8 mouse cellular contexts compared by ENCODE assay signal in the genomic region with DNA sequence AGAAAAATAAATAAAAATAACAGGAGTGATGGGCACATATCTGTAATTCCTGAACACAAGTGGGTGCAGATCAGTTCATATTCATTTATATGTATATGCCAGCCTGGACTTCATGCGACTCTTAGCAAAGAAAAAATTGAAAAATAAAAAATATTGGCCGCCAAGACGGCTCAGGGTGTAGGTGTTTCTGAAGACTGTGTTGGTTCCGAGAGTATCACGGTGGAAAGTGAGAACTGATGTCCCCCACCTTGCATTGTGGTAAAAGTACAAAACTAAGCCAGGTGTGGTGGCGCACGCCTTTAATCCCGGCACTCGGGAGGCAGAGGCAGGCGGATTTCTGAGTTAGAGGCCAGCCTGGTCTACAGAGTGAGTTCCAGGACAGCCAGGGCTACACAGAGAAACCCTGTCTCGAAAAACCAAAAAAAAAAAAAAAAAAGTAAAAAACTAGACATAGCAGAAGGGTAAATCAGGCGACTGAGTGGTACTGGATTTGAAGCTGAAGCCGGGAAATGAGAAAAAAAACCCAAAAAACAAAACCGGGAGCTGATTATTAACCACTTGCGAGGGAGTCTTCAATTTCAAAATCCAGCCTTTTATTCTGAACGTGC. TPM values are rescaled to one million over a fixed set of nuclear protein-coding genes. Genes with fewer than 3 reads are reported as not detected.
A peak's percentile ranks its signal among the peaks of the same experiment; 100 is the strongest.
DNase-seq lines count a peak whose midpoint lies in the region; ATAC-seq and TF ChIP-seq lines count a peak whose summit lies in the region.

No protein-coding gene starts in this region.

- peak overlapping the region; percentile 75 for H3K4me3 ChIP-seq in heart, embryonic 16.5 days (ENCODE audit: low read length)
- peak overlapping the region; percentile 82; the same call in 1 of the 2 replicates for H3K4me3 ChIP-seq in embryonic facial prominence, embryonic 11.5 days (ENCODE audit: low read depth, low read length)
- peak overlapping the region; percentile 91 for H3K4me3 ChIP-seq in hindbrain, postnatal 0 days (ENCODE audit: low read length)
- H3K4me3 ChIP-seq in midbrain, embryonic 13.5 days (replicated peaks): peak overlapping the region; percentile 82

- H3K27ac ChIP-seq in heart, embryonic 16.5 days (ENCODE audit: low read length): no peak overlapping the region
- no peak overlapping the region for H3K27ac ChIP-seq in embryonic facial prominence, embryonic 11.5 days (replicated peaks; ENCODE audit: low read depth, low read length)
- no peak overlapping the region for H3K27ac ChIP-seq in hindbrain, postnatal 0 days
- H3K27ac ChIP-seq in midbrain, embryonic 13.5 days: 0 out of 2 replicates have a peak overlapping the region, but pooled peaks have one; percentile 4

- no peak overlapping the region; the same call in 1 of the 2 replicates for H3K9ac ChIP-seq in heart, embryonic 16.5 days (ENCODE audit: low read length)
- no peak overlapping the region for H3K9ac ChIP-seq in embryonic facial prominence, embryonic 11.5 days (replicated peaks; ENCODE audit: low read length)
- peak overlapping the region; percentile 81 for H3K9ac ChIP-seq in hindbrain, postnatal 0 days (replicated peaks; ENCODE audit: low read length)
- H3K9ac ChIP-seq in midbrain, embryonic 13.5 days (replicated peaks): no peak overlapping the region

- H3K27me3 ChIP-seq in heart, embryonic 16.5 days (ENCODE audit: control insufficient read depth, insufficient read depth, low read length): no peaks in the 10 kb centered on the region
- H3K27me3 ChIP-seq in embryonic facial prominence, embryonic 11.5 days (ENCODE audit: control insufficient read depth, insufficient read depth, low read length): no peaks in the 10 kb centered on the region
- no peaks in the 10 kb centered on the region for H3K27me3 ChIP-seq in hindbrain, postnatal 0 days (ENCODE audit: insufficient read depth, low read length)
- no peaks in the 10 kb centered on the region for H3K27me3 ChIP-seq in midbrain, embryonic 13.5 days

- H3K36me3 ChIP-seq in heart, embryonic 16.5 days (ENCODE audit: control insufficient read depth, insufficient read depth): no peaks in the 10 kb centered on the region
- H3K36me3 ChIP-seq in embryonic facial prominence, embryonic 11.5 days (replicated peaks; ENCODE audit: control insufficient read depth, insufficient read depth, low read depth, low read length): no peaks in the 10 kb centered on the region
- H3K36me3 ChIP-seq in hindbrain, postnatal 0 days (ENCODE audit: insufficient read depth, low read length): no peaks in the 10 kb centered on the region
- 0 out of 2 replicates have a peak, but pooled peaks cover 3% of the 10 kb centered on the region for H3K36me3 ChIP-seq in midbrain, embryonic 13.5 days

- TF ChIP-seq CTCF in hindbrain, postnatal 0 days (IDR thresholded peaks at IDR 0.05; ENCODE audit: low read depth): no peak

- no peaks in the 10 kb centered on the region for H3K9me3 ChIP-seq in heart, embryonic 16.5 days (replicated peaks; ENCODE audit: control insufficient read depth, low read length)
- H3K9me3 ChIP-seq in embryonic facial prominence, embryonic 11.5 days (replicated peaks; ENCODE audit: control insufficient read depth, low read length): no peaks in the 10 kb centered on the region
- no peaks in the 10 kb centered on the region for H3K9me3 ChIP-seq in hindbrain, postnatal 0 days (ENCODE audit: low read length)
- no peaks in the 10 kb centered on the region for H3K9me3 ChIP-seq in midbrain, embryonic 13.5 days

- no peak for ATAC-seq in heart, embryonic 16.5 days (replicated peaks; ENCODE audit: extremely low read depth, insufficient read depth, low FRiP score)
- ATAC-seq in embryonic facial prominence, embryonic 11.5 days (replicated peaks; ENCODE audit: insufficient number of reproducible peaks, low FRiP score, low TSS enrichment, low read depth): no peak
- peak; percentile 38; the same call in 1 of the 2 replicates for ATAC-seq in hindbrain, postnatal 0 days
- ATAC-seq in midbrain, embryonic 13.5 days: peak; percentile 61
- ATAC-seq in cerebellum, adult (ENCODE audit: insufficient number of reproducible peaks, low FRiP score, low TSS enrichment): no peak

- peak overlapping the region; percentile 48; the same call in 1 of the 2 replicates for H3K4me2 ChIP-seq in heart, embryonic 16.5 days (ENCODE audit: low read depth, low read length)
- no peak overlapping the region for H3K4me2 ChIP-seq in embryonic facial prominence, embryonic 11.5 days (ENCODE audit: low read depth, low read length)
- H3K4me2 ChIP-seq in hindbrain, postnatal 0 days (ENCODE audit: low read depth, low read length): peak overlapping the region; percentile 78
- peak overlapping the region; percentile 25; the same call in 1 of the 2 replicates for H3K4me2 ChIP-seq in midbrain, embryonic 13.5 days (replicated peaks)

- DNase-seq in heart, postnatal 36 days: no peak
- DNase-seq in embryonic facial prominence, embryonic 11.5 days (ENCODE audit: low spot score): no peak
- no peak for DNase-seq in hindbrain, postnatal 0 days (ENCODE audit: low spot score)
- DNase-seq in frontal cortex, postnatal 14 days (ENCODE audit: low spot score in 2 of 2): no peak
- DNase-seq in adrenal gland, postnatal 14 days: no peak

- intact Hi-C loops in heart, postnatal 36 days (cut with DNase I): loop anchor here (5.0 kb wide), 1 partner anchor 124 kb away; no protein-coding TSS in a partner anchor

- peaks cover 9% of the 10 kb centered on the region for H3K4me1 ChIP-seq in heart, embryonic 16.5 days (ENCODE audit: control insufficient read depth, insufficient read depth, low read length)
- peaks cover 3% of the 10 kb centered on the region; the same call in 1 of the 2 replicates for H3K4me1 ChIP-seq in embryonic facial prominence, embryonic 11.5 days (ENCODE audit: control insufficient read depth, insufficient read depth, low read length)
- H3K4me1 ChIP-seq in hindbrain, postnatal 0 days (ENCODE audit: insufficient read depth, low read length): no peaks in the 10 kb centered on the region
- peaks cover 14% of the 10 kb centered on the region for H3K4me1 ChIP-seq in midbrain, embryonic 13.5 days (replicated peaks)

- 48% methylated on average over 15 of the region's 16 CpGs for WGBS in heart, embryonic 16.5 days
- 52% methylated on average over 15 of the region's 16 CpGs for whole genome bisulfite sequencing in embryonic facial prominence, embryonic 11.5 days
- WGBS in hindbrain, postnatal 0 days: 52% methylated on average over 16 of the region's 16 CpGs
- WGBS in midbrain, embryonic 13.5 days: 53% methylated on average over 16 of the region's 16 CpGs

RNA-seq across cellular contexts. Expression of a gene that starts 0.4 kb away (rescaled TPM):
- polyA plus RNA-seq in heart, embryonic 16.5 days (2015; fragmentation: Nextera tagmentation; extraction: Ambion mirVana): 97.0 and 118 TPM in 2 replicates
- 100 to 1,000 TPM in 1 of 2 experiments, 10 to 100 TPM in 1; 99.6 to 103 TPM for total RNA-seq in heart, postnatal 36 days (2021)
- polyA plus RNA-seq in embryonic facial prominence, embryonic 11.5 days (2014; fragmentation: Nextera tagmentation; extraction: Ambion mirVana): 54.1 and 62.3 TPM in 2 replicates
- total RNA-seq in hindbrain, postnatal 0 days (2014; rRNA removed): 141 and 163 TPM in 2 replicates
- 133 and 144 TPM in 2 replicates for polyA plus RNA-seq in hindbrain, postnatal 0 days (2015; fragmentation: Nextera tagmentation; extraction: Ambion mirVana)
- 140 and 173 TPM in 2 replicates for polyA plus RNA-seq in midbrain, embryonic 13.5 days (2015; fragmentation: Nextera tagmentation; extraction: Ambion mirVana)
- 240 and 253 TPM in 2 replicates for total RNA-seq in adrenal gland, postnatal 14 days (2021)

RNA-seq across cellular contexts. Expression of a gene that starts 19.1 kb away (rescaled TPM):
- polyA plus RNA-seq in heart, embryonic 16.5 days (2015; fragmentation: Nextera tagmentation; extraction: Ambion mirVana): 50.7 and 51.7 TPM in 2 replicates
- total RNA-seq in heart, postnatal 36 days (2021): 10 to 100 TPM; 11.7 to 14.7 TPM
- 107 TPM in 2 replicates for polyA plus RNA-seq in embryonic facial prominence, embryonic 11.5 days (2014; fragmentation: Nextera tagmentation; extraction: Ambion mirVana)
- total RNA-seq in hindbrain, postnatal 0 days (2014; rRNA removed): 107 and 121 TPM in 2 replicates
- polyA plus RNA-seq in hindbrain, postnatal 0 days (2015; fragmentation: Nextera tagmentation; extraction: Ambion mirVana): 138 and 140 TPM in 2 replicates
- 128 and 135 TPM in 2 replicates for polyA plus RNA-seq in midbrain, embryonic 13.5 days (2015; fragmentation: Nextera tagmentation; extraction: Ambion mirVana)
- 29.7 and 34.7 TPM in 2 replicates for total RNA-seq in adrenal gland, postnatal 14 days (2021)

RNA-seq across cellular contexts. Expression of a gene that starts 19.6 kb away (rescaled TPM):
- 51.3 and 68.6 TPM in 2 replicates for polyA plus RNA-seq in heart, embryonic 16.5 days (2015; fragmentation: Nextera tagmentation; extraction: Ambion mirVana)
- 10 to 100 TPM; 26.6 to 30.6 TPM for total RNA-seq in heart, postnatal 36 days (2021)
- 78.0 and 81.9 TPM in 2 replicates for polyA plus RNA-seq in embryonic facial prominence, embryonic 11.5 days (2014; fragmentation: Nextera tagmentation; extraction: Ambion mirVana)
- total RNA-seq in hindbrain, postnatal 0 days (2014; rRNA removed): 19.5 and 49.9 TPM in 2 replicates
- polyA plus RNA-seq in hindbrain, postnatal 0 days (2015; fragmentation: Nextera tagmentation; extraction: Ambion mirVana): 43.0 and 44.3 TPM in 2 replicates
- 50.8 and 51.8 TPM in 2 replicates for polyA plus RNA-seq in midbrain, embryonic 13.5 days (2015; fragmentation: Nextera tagmentation; extraction: Ambion mirVana)
- 34.9 and 36.4 TPM in 2 replicates for total RNA-seq in adrenal gland, postnatal 14 days (2021)

RNA-seq across cellular contexts. Expression of a gene that starts 30.2 kb away (rescaled TPM):
- 39.4 and 40.2 TPM in 2 replicates for polyA plus RNA-seq in heart, embryonic 16.5 days (2015; fragmentation: Nextera tagmentation; extraction: Ambion mirVana)
- 10 to 100 TPM; 31.7 to 35.1 TPM for total RNA-seq in heart, postnatal 36 days (2021)
- 30.3 and 34.1 TPM in 2 replicates for polyA plus RNA-seq in embryonic facial prominence, embryonic 11.5 days (2014; fragmentation: Nextera tagmentation; extraction: Ambion mirVana)
- 26.1 and 32.0 TPM in 2 replicates for total RNA-seq in hindbrain, postnatal 0 days (2014; rRNA removed)
- 44.0 and 44.6 TPM in 2 replicates for polyA plus RNA-seq in hindbrain, postnatal 0 days (2015; fragmentation: Nextera tagmentation; extraction: Ambion mirVana)
- 52.7 and 53.9 TPM in 2 replicates for polyA plus RNA-seq in midbrain, embryonic 13.5 days (2015; fragmentation: Nextera tagmentation; extraction: Ambion mirVana)
- total RNA-seq in adrenal gland, postnatal 14 days (2021): 47.3 and 50.4 TPM in 2 replicates

RNA-seq across cellular contexts. Expression of a gene that starts 37.1 kb away (rescaled TPM):
- polyA plus RNA-seq in heart, embryonic 16.5 days (2015; fragmentation: Nextera tagmentation; extraction: Ambion mirVana): 198 and 200 TPM in 2 replicates
- 10 to 100 TPM; 94.4 to 97.5 TPM for total RNA-seq in heart, postnatal 36 days (2021)
- 194 and 196 TPM in 2 replicates for polyA plus RNA-seq in embryonic facial prominence, embryonic 11.5 days (2014; fragmentation: Nextera tagmentation; extraction: Ambion mirVana)
- 90.5 and 111 TPM in 2 replicates for total RNA-seq in hindbrain, postnatal 0 days (2014; rRNA removed)
- 344 and 353 TPM in 2 replicates for polyA plus RNA-seq in hindbrain, postnatal 0 days (2015; fragmentation: Nextera tagmentation; extraction: Ambion mirVana)
- 260 and 269 TPM in 2 replicates for polyA plus RNA-seq in midbrain, embryonic 13.5 days (2015; fragmentation: Nextera tagmentation; extraction: Ambion mirVana)
- total RNA-seq in adrenal gland, postnatal 14 days (2021): 127 TPM in 2 replicates

Comparison
In these comparisons a context has a peak if more than half of its experiments do, and no peak if none do; other contexts are left out.
1. ATAC-seq: peak in hindbrain, postnatal 0 days (single experiment) and midbrain, embryonic 13.5 days (single experiment); none in heart, embryonic 16.5 days (single experiment), embryonic facial prominence, embryonic 11.5 days (single experiment) and cerebellum, adult (single experiment).
2. Peak in every context shown above with its lines, with median percentiles within 50 percentile points of each other: H3K4me3 ChIP-seq.